8 mouse cellular contexts compared by ENCODE assay signal in genomic region chr16:22358701-22359354, GRCm38 (mm10).
DNase-seq lines count a peak whose midpoint lies in the region; ATAC-seq and TF ChIP-seq lines count a peak whose summit lies in the region.

No protein-coding gene starts in this region.

- H3K4me1 ChIP-seq in cerebellum, adult 2 months (ENCODE audit: control insufficient read depth, insufficient read depth, low read length) = no peaks in the 10 kb centered on the region
- H3K4me1 ChIP-seq in embryonic facial prominence, embryonic 14.5 days (ENCODE audit: control insufficient read depth, insufficient read depth, low read length) = peaks cover 12% of the 10 kb centered on the region
- H3K4me1 ChIP-seq in heart, postnatal 0 days (ENCODE audit: control insufficient read depth, insufficient read depth) = 0 out of 2 replicates have a peak, but pooled peaks cover 4% of the 10 kb centered on the region
- H3K4me1 ChIP-seq in limb, embryonic 13.5 days = peaks cover 24% of the 10 kb centered on the region
- H3K4me1 ChIP-seq in midbrain, postnatal 0 days (ENCODE audit: insufficient read depth, low read length) = peaks cover 4% of the 10 kb centered on the region; the same call in 1 of the 2 replicates

- WGBS in cerebellum, adult 2 months = 6% methylated on average over 18 of the region's 18 CpGs
- WGBS in embryonic facial prominence, embryonic 14.5 days = 12% methylated on average over 18 of the region's 18 CpGs
- 14% methylated on average over 18 of the region's 18 CpGs for WGBS in heart, postnatal 0 days
- 18% methylated on average over 18 of the region's 18 CpGs for WGBS in limb, embryonic 13.5 days
- WGBS in midbrain, postnatal 0 days = 24% methylated on average over 18 of the region's 18 CpGs

- no peak overlapping the region for H3K27ac ChIP-seq in cerebellum, adult 2 months (ENCODE audit: insufficient read depth, low read length)
- H3K27ac ChIP-seq in embryonic facial prominence, embryonic 14.5 days (replicated peaks; ENCODE audit: low read depth, low read length) = peak overlapping the region; percentile 71
- peak overlapping the region; percentile 19 for H3K27ac ChIP-seq in heart, postnatal 0 days (ENCODE audit: low read depth)
- H3K27ac ChIP-seq in limb, embryonic 13.5 days = no peak overlapping the region; the same call in 1 of the 2 replicates
- 0 out of 2 replicates have a peak overlapping the region, but pooled peaks have one; percentile 6 for H3K27ac ChIP-seq in midbrain, postnatal 0 days (ENCODE audit: low read depth, low read length)

- H3K4me3 ChIP-seq in cerebellum, adult 2 months (replicated peaks; ENCODE audit: insufficient read depth, low read depth, low read length) = no peak overlapping the region
- peak overlapping the region; percentile 12 for H3K4me3 ChIP-seq in embryonic facial prominence, embryonic 14.5 days (ENCODE audit: low read depth, low read length)
- H3K4me3 ChIP-seq in heart, postnatal 0 days (ENCODE audit: low read depth, low read length) = peak overlapping the region; percentile 19
- no peak overlapping the region for H3K4me3 ChIP-seq in limb, embryonic 13.5 days
- H3K4me3 ChIP-seq in midbrain, postnatal 0 days (ENCODE audit: low read depth, low read length) = no peak overlapping the region

- peak overlapping the region; percentile 49 for H3K4me2 ChIP-seq in embryonic facial prominence, embryonic 14.5 days (ENCODE audit: low read depth, low read length)
- peak overlapping the region; percentile 48 for H3K4me2 ChIP-seq in heart, postnatal 0 days (ENCODE audit: low read depth, low read length)
- peak overlapping the region; percentile 51 for H3K4me2 ChIP-seq in limb, embryonic 13.5 days (replicated peaks)
- peak overlapping the region; percentile 26 for H3K4me2 ChIP-seq in midbrain, postnatal 0 days (ENCODE audit: low read depth, low read length, poor library complexity, severe bottlenecking)

- peak; percentile 14 to 15 for DNase-seq in cerebellum, adult 2 months
- no peak for DNase-seq in cerebellum, adult 8-10 months
- DNase-seq in 3T3-L1 (ENCODE audit: low read depth, low spot score) = peak; percentile 16
- peak; percentile 72 for DNase-seq in embryonic facial prominence, embryonic 14.5 days (ENCODE audit: low spot score)
- DNase-seq in heart, postnatal 0 days (ENCODE audit: low spot score) = no peak
- peak; percentile 39 for DNase-seq in midbrain, postnatal 0 days (ENCODE audit: low spot score)

- H3K9ac ChIP-seq in embryonic facial prominence, embryonic 14.5 days (ENCODE audit: low read depth, low read length) = 0 out of 2 replicates have a peak overlapping the region, but pooled peaks have one; percentile 25
- no peak overlapping the region for H3K9ac ChIP-seq in heart, postnatal 0 days (replicated peaks; ENCODE audit: low read depth, low read length)
- no peak overlapping the region; the same call in 1 of the 2 replicates for H3K9ac ChIP-seq in limb, embryonic 13.5 days
- no peak overlapping the region for H3K9ac ChIP-seq in midbrain, postnatal 0 days (replicated peaks; ENCODE audit: low read length, poor library complexity, severe bottlenecking)

- TF ChIP-seq POLR2A in cerebellum, adult 2 months (IDR thresholded peaks at IDR 0.05; ENCODE audit: borderline replicate concordance, insufficient read depth, low read length) = no peak

- no peak for TF ChIP-seq EP300 in heart, postnatal 0 days (IDR thresholded peaks at IDR 0.05; ENCODE audit: low read depth)

- H3K9me3 ChIP-seq in embryonic facial prominence, embryonic 14.5 days (ENCODE audit: control insufficient read depth, low read length) = no peaks in the 10 kb centered on the region
- H3K9me3 ChIP-seq in heart, postnatal 0 days (replicated peaks; ENCODE audit: control insufficient read depth, low read length) = no peaks in the 10 kb centered on the region
- H3K9me3 ChIP-seq in limb, embryonic 13.5 days = 0 out of 2 replicates have a peak, but pooled peaks cover 3% of the 10 kb centered on the region
- no peaks in the 10 kb centered on the region for H3K9me3 ChIP-seq in midbrain, postnatal 0 days (ENCODE audit: low read length)

- TF ChIP-seq CTCF in cerebellum, adult 2 months (IDR thresholded peaks at IDR 0.05; ENCODE audit: borderline replicate concordance, insufficient read depth, low read depth, low read length) = no peak
- TF ChIP-seq CTCF in heart, postnatal 0 days (IDR thresholded peaks at IDR 0.05; ENCODE audit: low read depth) = no peak
- no peak for TF ChIP-seq CTCF in midbrain, postnatal 0 days (IDR thresholded peaks at IDR 0.05)

- H3K27me3 ChIP-seq in cerebellum, adult 2 months (ENCODE audit: control insufficient read depth, insufficient read depth, low read length) = no peaks in the 10 kb centered on the region
- H3K27me3 ChIP-seq in embryonic facial prominence, embryonic 14.5 days (replicated peaks; ENCODE audit: control insufficient read depth, insufficient read depth, low read length) = no peaks in the 10 kb centered on the region
- H3K27me3 ChIP-seq in heart, postnatal 0 days (ENCODE audit: control insufficient read depth, insufficient read depth, low read length) = no peaks in the 10 kb centered on the region
- no peaks in the 10 kb centered on the region for H3K27me3 ChIP-seq in limb, embryonic 13.5 days
- no peaks in the 10 kb centered on the region for H3K27me3 ChIP-seq in midbrain, postnatal 0 days (ENCODE audit: insufficient read depth, low read length)

- H3K36me3 ChIP-seq in embryonic facial prominence, embryonic 14.5 days (ENCODE audit: control insufficient read depth, insufficient read depth, low read length) = no peaks in the 10 kb centered on the region
- H3K36me3 ChIP-seq in heart, postnatal 0 days (replicated peaks; ENCODE audit: control insufficient read depth, insufficient read depth, low read length) = no peaks in the 10 kb centered on the region
- no peaks in the 10 kb centered on the region for H3K36me3 ChIP-seq in limb, embryonic 13.5 days
- H3K36me3 ChIP-seq in midbrain, postnatal 0 days (ENCODE audit: insufficient read depth, low read length) = no peaks in the 10 kb centered on the region

- no peak for ATAC-seq in embryonic facial prominence, embryonic 14.5 days (ENCODE audit: low read depth)
- ATAC-seq in heart, postnatal 0 days (ENCODE audit: insufficient read depth, low read depth) = no peak
- ATAC-seq in limb, embryonic 13.5 days (ENCODE audit: low FRiP score, low read depth) = no peak
- no peak for ATAC-seq in midbrain, postnatal 0 days (ENCODE audit: low FRiP score)
- no peak for ATAC-seq in megakaryocyte-erythroid progenitor cell, adult 5-6 weeks (replicated peaks; ENCODE audit: low FRiP score, low TSS enrichment, poor library complexity, severe bottlenecking)

Comparison
In these comparisons a context has a peak if more than half of its experiments do, and no peak if none do; other contexts are left out.
1. DNase-seq: peak in cerebellum, adult 2 months (2 of 2), 3T3-L1 (single experiment), embryonic facial prominence, embryonic 14.5 days (single experiment) and midbrain, postnatal 0 days (single experiment); none in cerebellum, adult 8-10 months (single experiment) and heart, postnatal 0 days (single experiment).
2. H3K27ac ChIP-seq: peak in embryonic facial prominence, embryonic 14.5 days (single experiment), heart, postnatal 0 days (single experiment) and midbrain, postnatal 0 days (single experiment); none in cerebellum, adult 2 months (single experiment) and limb, embryonic 13.5 days (single experiment).
3. H3K4me3 ChIP-seq: peak in embryonic facial prominence, embryonic 14.5 days (single experiment) and heart, postnatal 0 days (single experiment); none in cerebellum, adult 2 months (single experiment), limb, embryonic 13.5 days (single experiment) and midbrain, postnatal 0 days (single experiment).
4. Peak in every context shown above with its lines, with median percentiles within 50 percentile points of each other: H3K4me2 ChIP-seq.